Mouse (Mus musculus) liver, embryonic 11.5 days (tissue): ENCODE measurements around the gene Il1a. TPM values are rescaled to one million over a fixed set of nuclear protein-coding genes. Genes with fewer than 3 reads are reported as not detected.

Experiments used
- ATAC-seq: fragments of 200-750 bp; cut with Nextera tagmentation; replicated peaks from 2 replicates; pipeline ENCODE4 v1.8.0; 2017; ENCODE audit warnings: moderate number of reproducible peaks, mild to moderate bottlenecking, moderate TSS enrichment, moderate library complexity; ENCODE audit not compliant: low FRiP score
- DNase-seq: peaks from one replicate; pipeline ENCODE4 v3.0.0-alpha.2; 2017; ENCODE audit warnings: low spot score
- H3K27ac ChIP-seq: fragments of 300-500 bp; sonication (generic); 2 replicates; pipeline ENCODE4 v1.5.1; 2014; ENCODE audit warnings: mild to moderate bottlenecking, low read depth, low read length, control low read depth
- H3K27me3 ChIP-seq: fragments of 300-500 bp; sonication (generic); replicated peaks from 2 replicates; pipeline ENCODE4 v1.6.1; 2014; ENCODE audit warnings: low read length, mixed read lengths; ENCODE audit not compliant: control insufficient read depth, insufficient read depth
- H3K36me3 ChIP-seq: fragments of 300-500 bp; sonication (generic); 2 replicates; pipeline ENCODE4 v1.6.1; 2014; ENCODE audit warnings: mild to moderate bottlenecking, low read length, moderate library complexity, mixed read lengths; ENCODE audit not compliant: control insufficient read depth, insufficient read depth
- H3K4me1 ChIP-seq: fragments of 300-500 bp; sonication (generic); replicated peaks from 2 replicates; pipeline ENCODE4 v1.6.1; 2014; ENCODE audit warnings: low read length, mixed read lengths; ENCODE audit not compliant: control insufficient read depth, insufficient read depth
- H3K4me2 ChIP-seq: fragments of 300-500 bp; sonication (generic); 2 replicates; pipeline ENCODE4 v1.6.1; 2014; ENCODE audit warnings: mild to moderate bottlenecking, control low read depth, moderate library complexity
- H3K4me3 ChIP-seq: fragments of 300-500 bp; sonication (generic); 2 replicates; pipeline ENCODE4 v1.5.1; 2014; ENCODE audit warnings: low read depth, low read length, control low read depth
- H3K9ac ChIP-seq: fragments of 300-500 bp; sonication (generic); 2 replicates; pipeline ENCODE4 v1.6.1; 2014; ENCODE audit warnings: low read depth, low read length, control low read depth
- H3K9me3 ChIP-seq: fragments of 300-500 bp; sonication (generic); 2 replicates; pipeline ENCODE4 v1.6.1; 2016; ENCODE audit warnings: low read length, inconsistent platforms, mixed read lengths; ENCODE audit not compliant: control insufficient read depth
- WGBS: fragments of 180-500 bp; shearing (Covaris S2); extraction: QIAGEN DNeasy Blood & Tissue Kit; methylation state at CpG from one replicate; pipeline ENCODE4 v1.1.7; 2014; 5-methylcytosine and 5-hydroxymethylcytosine counted together
- polyA plus RNA-seq: library from polyadenylated mRNA; unstranded; fragments of >200 nt; fragmentation: Nextera tagmentation; extraction: Ambion mirVana; gene quantifications from 2 replicates; pipeline ENCODE4 v1.2.1, GENCODE M21; 2014

Il1a gene
- polyA plus RNA-seq, 1 experiment from 2014 or later: 2.2 TPM

GRCm38 (mm10) chr2:129315831-129316230 lies 6.1 kb upstream of the Il1a start:
- WGBS: 54% methylated on average over 4 of the region's 4 CpGs
- no peaks in the 10 kb centered on the region for H3K27me3 ChIP-seq

GRCm38 (mm10) chr2:129314880-129315279 lies 5.1 kb upstream of the Il1a start:
- Histone ChIP-seq H3K9ac (no peak overlapping the region), H3K4me2 (no peak overlapping the region), H3K4me1 (no peaks in the 10 kb centered on the region), H3K9me3 (no peaks in the 10 kb centered on the region), H3K4me3 (no peak overlapping the region), H3K27me3 (0 out of 2 replicates have a peak, but pooled peaks cover 3% of the 10 kb centered on the region), H3K27ac (no peak overlapping the region), H3K36me3 (no peaks in the 10 kb centered on the region)
- no peak for DNase-seq
- ATAC-seq: no peak
- WGBS: 74% methylated on average over 6 of the region's 6 CpGs

More at GRCm38 (mm10) chr2:129315831-129316230, 6.1 kb upstream of the Il1a start:
- Histone ChIP-seq H3K4me2 (no peak overlapping the region), H3K4me3 (no peak overlapping the region), H3K9ac (no peak overlapping the region), H3K4me1 (no peaks in the 10 kb centered on the region), H3K36me3 (no peaks in the 10 kb centered on the region), H3K9me3 (no peaks in the 10 kb centered on the region), H3K27ac (no peak overlapping the region)
- DNase-seq (no peak), ATAC-seq (no peak)

- H3K9me3 ChIP-seq: no peaks in the 10 kb centered on the region
- H3K27ac ChIP-seq: no peak overlapping the region
- ATAC-seq (no peak), DNase-seq (no peak)
- no peaks in the 10 kb centered on the region for H3K36me3 ChIP-seq
- WGBS: 62% methylated on average over 1 of the region's 1 CpGs
- H3K4me2 ChIP-seq: no peak overlapping the region
- no peak overlapping the region for H3K9ac ChIP-seq
- H3K27me3 ChIP-seq: 0 out of 2 replicates have a peak, but pooled peaks cover 3% of the 10 kb centered on the region
- H3K4me3 ChIP-seq: no peak overlapping the region
- H3K4me1 ChIP-seq: no peaks in the 10 kb centered on the region
Measured at GRCm38 (mm10) chr2:129313934-129314333, 4.2 kb upstream of the Il1a start.

GRCm38 (mm10) chr2:129306020-129306419 lies 3.8 kb downstream of the Il1a start:
- no peak for ATAC-seq

GRCm38 (mm10) chr2:129297589-129297982 lies 12.2 kb downstream of the Il1a start:
- DNase-seq (no peak), ATAC-seq (peak; percentile 46)
- peak overlapping the region; percentile 89 for H3K4me3 ChIP-seq
- peak overlapping the region; percentile 89 for H3K9ac ChIP-seq
- H3K36me3 ChIP-seq: peaks cover 3% of the 10 kb centered on the region; the same call in 1 of the 2 replicates
- H3K4me2 ChIP-seq: peak overlapping the region; percentile 81
- 0 out of 2 replicates have a peak, but pooled peaks cover 4% of the 10 kb centered on the region for H3K27me3 ChIP-seq
- peak overlapping the region; percentile 95 for H3K27ac ChIP-seq
- H3K9me3 ChIP-seq: no peaks in the 10 kb centered on the region
- WGBS: 2% methylated on average over 10 of the region's 10 CpGs
- peaks cover 4% of the 10 kb centered on the region for H3K4me1 ChIP-seq

More at GRCm38 (mm10) chr2:129306020-129306419, 3.8 kb downstream of the Il1a start:
- Histone ChIP-seq H3K4me3 (no peak overlapping the region), H3K4me2 (no peak overlapping the region), H3K9me3 (no peaks in the 10 kb centered on the region), H3K27ac (no peak overlapping the region), H3K4me1 (no peaks in the 10 kb centered on the region), H3K36me3 (no peaks in the 10 kb centered on the region), H3K27me3 (0 out of 2 replicates have a peak, but pooled peaks cover 7% of the 10 kb centered on the region), H3K9ac (no peak overlapping the region)
- 77% methylated on average over 4 of the region's 4 CpGs for WGBS
- DNase-seq: no peak

- H3K4me3 ChIP-seq: peak within 1 kb of the TSS; percentile 89
- H3K9ac ChIP-seq: peak within 1 kb of the TSS; percentile 91
- no peaks in the 10 kb centered on the region for H3K9me3 ChIP-seq
- peak within 1 kb of the TSS; percentile 95 for H3K27ac ChIP-seq
- H3K4me2 ChIP-seq: peak within 1 kb of the TSS; percentile 81
- ATAC-seq: peak; percentile 99
- WGBS: under 1% methylated on average over 50 of the region's 50 CpGs
- DNase-seq: peak; percentile 94
- H3K4me1 ChIP-seq: peaks cover 4% of the 10 kb centered on the region
- 0 out of 2 replicates have a peak, but pooled peaks cover 4% of the 10 kb centered on the region for H3K27me3 ChIP-seq
- H3K36me3 ChIP-seq: peaks cover 3% of the 10 kb centered on the region; the same call in 1 of the 2 replicates
Measured at GRCm38 (mm10) chr2:129296671-129297588, 12.8 kb downstream of the Il1a start, which contains the start of gene Ckap2l. Ckap2l (minus strand) TSS chr2:129297212.

GRCm38 (mm10) chr2:129296086-129296485 lies 13.7 kb downstream of the Il1a start:
- 74% methylated on average over 5 of the region's 5 CpGs for WGBS

GRCm38 (mm10) chr2:129295075-129295474 lies 14.7 kb downstream of the Il1a start:
- DNase-seq: no peak
- WGBS: 92% methylated on average over 5 of the region's 5 CpGs
- peaks cover 4% of the 10 kb centered on the region for H3K4me1 ChIP-seq
- H3K36me3 ChIP-seq: peaks cover 5% of the 10 kb centered on the region
- no peak for ATAC-seq
- no peaks in the 10 kb centered on the region for H3K27me3 ChIP-seq
- no peak overlapping the region for H3K9ac ChIP-seq
- peak overlapping the region; percentile 81 for H3K4me2 ChIP-seq
- H3K27ac ChIP-seq: no peak overlapping the region
- H3K9me3 ChIP-seq: no peaks in the 10 kb centered on the region
- H3K4me3 ChIP-seq: no peak overlapping the region

More at GRCm38 (mm10) chr2:129296086-129296485, 13.7 kb downstream of the Il1a start:
- H3K27ac ChIP-seq: peak overlapping the region; percentile 95; the same call in 1 of the 2 replicates
- H3K9me3 ChIP-seq: no peaks in the 10 kb centered on the region
- peak overlapping the region; percentile 81 for H3K4me2 ChIP-seq
- H3K27me3 ChIP-seq: no peaks in the 10 kb centered on the region
- H3K4me3 ChIP-seq: peak overlapping the region; percentile 89
- peaks cover 4% of the 10 kb centered on the region for H3K4me1 ChIP-seq
- peaks cover 3% of the 10 kb centered on the region for H3K36me3 ChIP-seq
- H3K9ac ChIP-seq: peak overlapping the region; percentile 91
- DNase-seq (no peak), ATAC-seq (no peak)
